Mouse (Mus musculus) macrophage (primary cell): ENCODE measurements around the gene Apbb1ip. TPM values are rescaled to one million over a fixed set of nuclear protein-coding genes. Genes with fewer than 3 reads are reported as not detected.

Experiments used
- H3K27ac ChIP-seq: fragments of 350-480 bp; formaldehyde crosslinking; 2 replicates; pipeline ENCODE4 v1.9.0; 2021
- H3K36me3 ChIP-seq: fragments of 350-480 bp; formaldehyde crosslinking; 2 replicates; pipeline ENCODE4 v1.9.0; 2021; ENCODE audit errors: inconsistent target
- H3K4me3 ChIP-seq: fragments of 350-480 bp; formaldehyde crosslinking; 2 replicates; pipeline ENCODE4 v1.9.0; 2021; ENCODE audit errors: inconsistent target
- H3K79me2 ChIP-seq: fragments of 350-480 bp; formaldehyde crosslinking; 2 replicates; pipeline ENCODE4 v1.9.0; 2021; ENCODE audit errors: inconsistent target
- WGBS: methylation state at CpG from one replicate; pipeline ENCODE4 v1.1.7; 2026; ENCODE audit warnings: inconsistent platforms; ENCODE audit not compliant: missing documents; 5-methylcytosine and 5-hydroxymethylcytosine counted together
- polyA plus RNA-seq: library from polyadenylated mRNA; stranded (reverse); fragments of 250-400 nt; gene quantifications from 3 replicates; pipeline ENCODE4 v1.2.4, GENCODE M21; 2018; ENCODE audit warnings: inconsistent platforms

Gene Apbb1ip
- polyA plus RNA-seq, 1 experiment from 2014 or later = 351 TPM

- Histone ChIP-seq H3K4me3 (peak within 1 kb of the TSS; percentile 93), H3K79me2 (peaks cover 46% of the 10 kb centered on the region), H3K36me3 (no peaks in the 10 kb centered on the region), H3K27ac (peak within 1 kb of the TSS; percentile 85)
- under 1% methylated on average over 80 of the region's 81 CpGs for WGBS
These were observed 121.7 kb downstream of the Apbb1ip start, which contains the start of gene Pdss1 for GRCm38 (mm10) chr2:22895282-22896273. TSS of gene Pdss1 (plus strand) at chr2:22895522.

- peaks cover 15% of the 10 kb centered on the region for H3K79me2 ChIP-seq
- H3K27ac ChIP-seq = no peak overlapping the region
- WGBS = 97% methylated on average over 3 of the region's 3 CpGs
- H3K4me3 ChIP-seq = no peak overlapping the region
- H3K36me3 ChIP-seq = peaks cover 22% of the 10 kb centered on the region
These were observed 130.1 kb downstream of the Apbb1ip start for GRCm38 (mm10) chr2:22903947-22904346.

GRCm38 (mm10) chr2:22914421-22914820 is 140.5 kb downstream of the Apbb1ip start:
- no peak overlapping the region for H3K27ac ChIP-seq
- H3K36me3 ChIP-seq = peaks cover 18% of the 10 kb centered on the region
- H3K79me2 ChIP-seq = no peaks in the 10 kb centered on the region
- WGBS = 89% methylated on average over 3 of the region's 3 CpGs
- H3K4me3 ChIP-seq = no peak overlapping the region

GRCm38 (mm10) chr2:22918651-22919050 is 144.8 kb downstream of the Apbb1ip start:
- H3K36me3 ChIP-seq = peaks cover 18% of the 10 kb centered on the region
- H3K4me3 ChIP-seq = no peak overlapping the region
- no peaks in the 10 kb centered on the region for H3K79me2 ChIP-seq
- WGBS = 100% methylated on average over 2 of the region's 2 CpGs
- no peak overlapping the region for H3K27ac ChIP-seq

Other genes with a start within 250 kb of the Apbb1ip start
- not detected in 3 replicates for gene Gad2, start 151.9 kb upstream of the Apbb1ip start, polyA plus RNA-seq
- gene Pdss1, start 121.4 kb downstream of the Apbb1ip start, polyA plus RNA-seq = 2.2 to 8.1 TPM (median 5.0 TPM) in 3 replicates